Mouse (Mus musculus) CH12.LX (cell line): ENCODE data around the gene Nf1.

Experiments used
- CHD2 ChIP-seq: IDR thresholded peaks from 2 replicates; pipeline ENCODE4 v1.6.1; 2011; ENCODE audit warnings: low read length, improper control_type of control experiment
- ELF1 ChIP-seq: IDR thresholded peaks from 2 replicates; pipeline ENCODE4 v1.6.1; 2014; ENCODE audit warnings: low read depth, mild to moderate bottlenecking, inconsistent platforms, low read length, improper control_type of control experiment
- KAT2A ChIP-seq: IDR thresholded peaks from 2 replicates; pipeline ENCODE4 v1.6.1; 2012; ENCODE audit warnings: low read length, improper control_type of control experiment, inconsistent platforms; ENCODE audit not compliant: insufficient replicate concordance
- MAX ChIP-seq: IDR thresholded peaks from 2 replicates; pipeline ENCODE4 v1.6.1; 2011; ENCODE audit warnings: low read length, improper control_type of control experiment
- MXI1 ChIP-seq: IDR thresholded peaks from 2 replicates; pipeline ENCODE4 v1.6.1; 2011; ENCODE audit warnings: mild to moderate bottlenecking, low read depth, low read length, improper control_type of control experiment
- POLR2A ChIP-seq: IDR thresholded peaks from 2 replicates; pipeline ENCODE4 v1.6.1; 2011; ENCODE audit warnings: low read depth, mild to moderate bottlenecking, improper control_type of control experiment, low read length
- SMC3 ChIP-seq: IDR thresholded peaks from 2 replicates; pipeline ENCODE4 v1.6.1; 2011; ENCODE audit warnings: low read depth, low read length, improper control_type of control experiment
- ZC3H11A ChIP-seq: IDR thresholded peaks from 2 replicates; pipeline ENCODE4 v1.6.1; 2012; ENCODE audit warnings: low read depth, mild to moderate bottlenecking, inconsistent platforms, low read length, improper control_type of control experiment

DNA sequence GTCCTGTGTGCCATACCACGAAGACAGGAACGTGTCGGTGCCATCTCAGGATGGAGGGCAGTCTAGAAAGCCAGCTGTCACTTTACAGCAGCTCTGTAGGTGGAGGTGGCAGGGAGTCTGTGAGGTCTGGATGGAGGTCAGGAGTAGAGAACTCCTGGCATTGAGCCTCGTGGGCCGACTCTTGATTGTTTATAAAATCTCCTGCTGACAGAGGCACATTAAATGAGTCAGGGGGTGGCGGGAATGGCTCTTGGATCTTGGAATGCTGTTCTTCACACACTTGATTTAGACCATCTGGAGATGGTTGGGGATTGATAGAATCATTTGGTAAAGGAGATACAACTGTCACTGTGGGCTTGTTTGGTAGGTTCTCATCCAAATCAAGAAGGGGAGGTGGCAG, 175.8 kb downstream of the Nf1 start:
- no peak for TF ChIP-seq KAT2A
- no peak for TF ChIP-seq POLR2A
- TF ChIP-seq SMC3, result no peak
- TF ChIP-seq MAX, result no peak
- TF ChIP-seq ZC3H11A, result no peak
- no peak for TF ChIP-seq ELF1
- no peak for TF ChIP-seq MXI1
- TF ChIP-seq CHD2, result no peak
